Mouse (Mus musculus) spleen, postnatal 10 days (tissue): Measurements from ENCODE around the gene Tmem129.

ENCODE experiments used
- DNase-seq, 2 experiments: peaks; one replicate each; pipeline ENCODE4 v3.0.0; 2021 to 2022; ENCODE audit warnings: low spot score in 2 of 2

The Tmem129 gene

DNA sequence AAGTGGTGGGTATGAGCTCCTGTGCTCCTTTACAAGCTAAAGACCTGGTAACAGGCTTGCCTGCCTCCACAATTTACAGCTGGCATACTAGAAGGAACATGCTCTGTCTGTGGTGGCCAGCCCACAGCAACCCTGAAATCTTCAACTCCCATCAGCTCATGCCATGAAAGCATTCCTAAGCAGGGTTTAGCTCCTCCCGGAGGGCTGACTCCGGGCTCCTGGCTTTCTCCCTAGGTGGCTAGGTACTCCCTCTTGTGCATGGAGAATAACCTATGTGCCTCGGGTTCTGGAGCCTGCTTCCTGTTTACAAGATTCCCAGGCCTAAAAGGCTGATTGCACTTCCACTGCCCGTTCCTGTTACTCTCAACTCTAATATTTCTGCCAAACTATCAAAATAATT, 19.4 kb downstream of the Tmem129 start:
- no peak for DNase-seq

DNA sequence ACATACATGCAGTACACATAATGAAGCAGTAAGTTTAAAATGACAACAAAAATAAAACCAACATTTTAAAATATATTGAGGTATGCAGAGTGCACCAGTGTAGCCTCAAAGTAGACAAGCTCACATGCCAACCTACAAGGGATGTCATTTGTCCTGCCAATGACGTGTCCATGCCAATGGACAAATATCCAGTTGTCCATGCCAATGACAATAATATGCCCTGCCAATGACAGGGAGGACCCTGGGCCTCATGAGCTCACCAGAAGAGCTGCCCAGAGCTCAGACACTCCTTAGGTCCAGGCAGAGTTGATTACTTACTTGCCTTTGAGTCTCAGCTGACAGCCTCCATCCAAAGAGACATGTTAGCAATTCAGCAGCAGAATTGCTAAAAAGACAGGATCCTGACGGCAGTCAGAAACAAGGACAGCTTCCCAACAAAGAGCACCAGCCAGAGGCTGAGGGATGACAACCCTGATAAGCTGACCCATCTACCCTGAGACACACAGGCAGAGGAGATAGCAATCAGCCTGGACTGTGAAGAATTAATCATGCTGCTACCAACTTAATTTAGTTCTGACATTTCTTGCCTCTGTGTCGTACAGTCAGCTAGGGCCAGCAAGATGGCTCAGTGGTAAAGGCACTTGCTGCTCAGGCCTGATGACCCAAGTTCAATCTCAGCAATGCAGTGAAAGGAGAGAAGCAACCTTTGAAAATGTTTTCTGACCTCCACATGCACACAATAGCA, 20.4 kb downstream of the Tmem129 start:
- DNase-seq, result no peak

DNA sequence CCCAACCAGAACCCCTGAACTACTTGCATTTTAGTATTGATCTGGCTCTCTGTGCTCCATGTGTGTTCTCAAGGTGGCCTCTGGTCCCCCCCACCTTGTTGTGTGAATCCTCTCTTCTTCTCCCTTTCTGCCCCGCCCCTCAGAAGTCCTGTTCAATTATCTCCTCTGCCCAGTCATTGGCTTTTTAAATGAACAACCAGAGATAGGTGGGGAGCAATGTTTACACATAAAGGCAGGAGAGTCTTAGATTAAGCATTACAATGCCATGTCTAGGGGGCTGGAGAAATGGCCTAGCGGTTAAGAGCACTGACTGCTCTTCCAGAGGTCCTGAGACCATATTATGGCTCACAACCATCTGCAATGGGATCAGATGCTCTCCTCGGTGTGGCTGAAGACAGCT, 22.9 kb downstream of the Tmem129 start:
- DNase-seq, result no peak

DNA sequence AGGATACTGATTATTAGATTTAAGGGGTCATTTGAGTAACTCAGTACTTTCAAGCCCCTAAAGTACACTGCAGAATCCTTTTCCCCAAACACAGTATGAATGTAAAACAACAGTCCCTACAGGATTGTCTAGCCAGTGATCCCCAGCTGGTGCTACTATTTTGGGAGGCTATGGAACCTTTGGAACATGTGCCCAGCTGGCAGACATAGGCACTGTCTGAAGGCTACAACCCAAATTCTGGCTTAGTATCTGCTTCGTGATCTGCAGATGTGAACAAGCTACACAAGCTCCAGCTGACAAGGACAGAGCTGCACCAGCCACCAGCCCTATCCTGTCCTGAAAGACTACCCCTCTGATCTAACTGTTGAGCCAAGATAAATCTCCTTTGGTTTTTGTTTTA, 25.7 kb downstream of the Tmem129 start:
- no peak for DNase-seq

DNA sequence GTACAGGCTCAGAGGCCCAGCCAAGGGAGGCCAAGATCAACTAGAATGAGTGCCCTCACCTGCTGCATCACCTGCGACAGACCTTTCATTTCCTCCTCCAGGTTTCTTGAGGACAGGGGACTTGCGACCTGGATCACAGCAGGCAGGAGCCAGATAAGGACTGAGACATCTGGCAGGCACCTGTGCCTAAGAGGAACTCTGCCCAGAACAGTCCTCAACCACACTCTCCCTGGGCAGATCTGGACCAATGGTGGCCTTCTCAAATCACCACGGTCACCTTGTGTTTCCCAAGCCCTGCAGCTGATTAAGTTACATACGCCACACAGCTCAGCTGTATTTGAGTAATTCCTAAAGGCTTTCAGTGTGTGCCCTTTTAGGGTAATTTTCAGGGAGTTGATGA, 27.6 kb downstream of the Tmem129 start:
- DNase-seq, result peak in 1 of 2 experiments; percentile 22

DNA sequence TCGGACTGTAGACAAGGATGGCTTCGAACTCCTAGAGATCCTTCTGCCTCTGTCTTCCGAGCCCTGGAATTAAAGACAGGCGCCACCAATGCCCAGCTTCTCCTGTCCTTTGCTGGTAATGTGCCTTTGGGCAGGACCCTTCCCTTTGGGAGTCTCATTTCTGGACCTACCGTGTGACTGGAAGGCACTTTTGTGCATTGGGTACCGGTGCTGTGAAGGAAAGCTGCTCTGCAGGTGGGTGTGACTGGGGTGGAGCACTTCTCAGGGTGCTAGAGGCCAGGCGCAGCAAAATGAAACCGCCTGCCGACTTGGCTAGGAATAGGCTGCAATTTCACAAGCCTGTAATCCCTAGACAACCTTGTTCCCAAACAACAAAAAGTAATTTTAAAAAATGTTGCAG, 28.2 kb downstream of the Tmem129 start:
- DNase-seq, result peak in 1 of 2 experiments; percentile 70

DNA sequence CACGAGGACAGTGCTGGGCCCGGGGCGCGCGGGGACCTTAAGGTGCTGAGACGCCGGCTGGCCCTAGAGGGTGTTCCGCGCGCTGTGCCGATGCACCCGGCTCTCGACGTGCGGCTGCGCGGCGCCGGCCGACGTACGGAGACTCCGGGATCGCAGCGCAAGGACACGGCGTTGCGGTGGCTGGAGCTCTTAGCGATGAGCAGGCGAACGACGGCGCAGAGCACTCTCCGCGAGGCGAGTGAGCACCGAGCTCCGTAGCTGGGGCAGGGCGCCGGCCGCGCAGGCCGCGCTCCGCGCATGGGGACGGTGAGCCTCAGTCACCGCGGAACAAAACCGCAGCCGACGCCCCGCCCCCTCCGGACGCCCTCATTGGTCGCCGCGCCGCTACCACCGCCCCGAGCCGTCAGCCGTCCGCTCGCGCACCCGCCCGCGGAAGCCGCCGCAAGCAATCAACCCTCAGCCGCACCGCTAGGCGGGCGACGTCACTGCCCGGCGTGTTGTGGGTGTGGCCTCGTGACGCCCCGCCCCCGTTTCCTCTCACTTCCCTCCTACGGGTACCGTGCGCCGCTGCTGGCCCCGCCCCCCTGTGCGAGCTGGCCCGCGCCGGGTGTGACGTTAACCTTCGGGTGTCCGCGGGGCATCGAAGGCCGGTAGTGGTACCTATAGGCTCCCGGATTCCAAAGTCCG, 28.8 kb downstream of the Tmem129 start, which contains the start of the genes Fam53a and Gm9903:
Gene Fam53a (minus strand): TSS at position 335 of the 687 bp plus-strand sequence.
Gene Gm9903 (plus strand): TSS at position 625 of the 687 bp plus-strand sequence.
- peak; percentile 100 for DNase-seq

DNA sequence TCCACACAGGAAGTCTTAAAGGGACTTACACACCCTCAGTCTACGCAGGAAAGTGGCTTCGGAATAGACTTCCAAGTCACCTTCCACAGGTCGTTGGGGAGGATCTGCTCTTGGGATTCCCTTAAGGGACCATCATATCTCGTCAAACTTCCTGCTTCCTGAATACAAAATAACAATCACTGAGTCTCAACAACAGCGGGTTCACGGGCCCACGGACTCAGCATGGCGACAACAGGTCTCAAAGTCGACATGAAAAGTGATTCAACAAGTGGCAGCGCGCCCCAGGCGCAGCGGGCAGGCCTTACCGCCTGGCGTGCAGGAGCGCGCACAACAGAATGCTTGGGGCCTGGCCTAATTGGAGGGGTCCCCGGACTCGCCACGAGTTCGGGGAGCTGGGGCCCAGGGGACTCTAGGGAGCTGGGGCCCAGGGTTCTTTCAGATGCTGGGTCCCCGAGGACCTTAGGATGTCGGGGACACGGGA, 29.4 kb downstream of the Tmem129 start:
- peak in 1 of 2 experiments; percentile 70 for DNase-seq

DNA sequence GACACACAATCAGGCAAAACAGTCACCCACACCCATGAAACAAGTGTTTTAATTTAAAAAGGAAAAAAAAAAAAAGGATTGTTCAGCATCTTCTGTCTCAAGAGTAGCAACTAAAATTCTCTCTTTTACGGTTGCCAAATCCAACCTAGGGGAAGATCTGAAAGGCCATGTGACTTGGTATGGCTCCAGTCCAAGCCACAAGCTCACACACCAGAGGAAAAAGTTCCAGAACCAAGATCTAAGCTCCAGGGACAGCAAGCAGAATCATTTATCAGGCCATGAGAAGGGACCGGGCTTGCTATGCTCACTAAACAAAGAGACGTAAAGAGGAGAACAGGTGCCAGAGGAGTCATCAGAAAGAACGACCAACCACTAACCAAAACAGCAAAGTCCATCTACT, 30.2 kb downstream of the Tmem129 start:
- no peak for DNase-seq

DNA sequence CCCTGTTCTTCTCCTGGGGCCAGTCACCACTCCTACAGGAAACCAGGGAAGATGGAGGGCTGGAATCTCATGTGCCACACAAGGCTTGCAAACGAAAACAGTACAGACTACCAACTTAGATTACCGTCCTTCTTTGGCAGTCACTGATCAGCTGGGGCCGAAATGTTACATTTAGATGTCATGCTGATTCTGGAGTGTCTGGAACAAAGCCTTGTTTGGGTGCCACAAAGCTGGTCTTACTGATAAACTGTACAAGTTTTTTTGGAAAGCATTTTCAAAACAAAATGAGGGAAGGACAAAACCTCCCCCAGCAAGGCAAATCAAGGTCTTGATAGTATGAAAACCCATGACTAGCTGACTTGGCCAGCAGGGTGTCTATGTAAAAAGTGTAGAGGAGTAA, 34.5 kb downstream of the Tmem129 start:
- no peak for DNase-seq

DNA sequence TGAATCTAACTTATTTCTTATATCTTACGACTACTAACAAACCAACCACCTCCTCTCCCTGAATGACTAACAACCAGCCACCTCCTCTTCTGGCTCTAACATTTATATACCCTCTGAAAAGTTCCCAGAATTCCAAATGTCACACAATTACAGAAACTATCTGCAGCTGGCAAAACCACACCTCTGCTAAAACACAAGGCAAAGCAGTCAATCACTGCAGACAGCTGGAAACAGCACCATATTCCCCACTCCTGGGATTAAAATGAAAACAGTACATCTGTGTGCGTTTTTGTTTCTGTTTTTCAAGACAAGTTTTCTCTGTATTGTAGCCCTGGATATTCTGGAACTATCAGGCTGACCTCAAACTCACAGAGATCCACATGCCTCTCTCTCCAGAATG, 35.5 kb downstream of the Tmem129 start:
- no peak for DNase-seq

DNA sequence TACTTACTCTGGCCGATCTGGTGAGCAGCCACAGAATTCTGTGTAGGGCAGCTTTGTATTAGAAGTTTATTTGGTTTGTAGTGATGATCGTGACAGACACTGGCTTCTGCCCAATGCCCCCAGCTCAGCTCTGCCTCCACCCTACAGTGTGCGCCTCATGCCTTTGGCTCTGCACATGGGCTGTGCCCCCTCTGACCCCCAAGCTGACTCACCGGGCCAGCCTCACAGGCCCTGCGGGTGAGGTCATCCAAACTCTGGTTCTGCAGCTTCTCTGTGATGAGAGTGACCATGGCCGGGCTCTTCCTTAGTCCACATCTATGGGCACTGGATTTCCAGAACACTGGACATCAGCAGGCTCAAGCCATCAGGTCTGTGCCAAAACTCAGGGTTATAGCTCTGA, 43.8 kb downstream of the Tmem129 start:
- no peak for DNase-seq

DNA sequence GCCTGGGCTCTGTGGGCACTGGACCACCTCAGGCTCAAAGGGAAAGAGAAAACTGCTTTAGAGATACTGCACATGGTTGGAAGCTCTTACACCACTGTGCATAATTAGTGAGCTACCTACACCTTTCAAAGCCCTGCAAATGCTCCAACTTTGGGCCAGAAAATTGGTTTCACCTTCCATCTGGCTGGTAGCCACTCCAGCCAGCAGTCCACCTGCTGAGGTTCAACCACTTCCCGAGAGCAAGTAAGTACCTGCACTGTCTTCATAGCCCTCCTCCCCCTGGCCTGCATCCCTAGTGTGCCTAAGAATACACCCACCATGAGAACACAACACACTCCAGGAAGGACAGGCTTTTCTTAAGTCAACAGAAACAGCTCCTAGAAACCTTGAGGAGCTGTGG, 46.4 kb downstream of the Tmem129 start:
- DNase-seq, result no peak

DNA sequence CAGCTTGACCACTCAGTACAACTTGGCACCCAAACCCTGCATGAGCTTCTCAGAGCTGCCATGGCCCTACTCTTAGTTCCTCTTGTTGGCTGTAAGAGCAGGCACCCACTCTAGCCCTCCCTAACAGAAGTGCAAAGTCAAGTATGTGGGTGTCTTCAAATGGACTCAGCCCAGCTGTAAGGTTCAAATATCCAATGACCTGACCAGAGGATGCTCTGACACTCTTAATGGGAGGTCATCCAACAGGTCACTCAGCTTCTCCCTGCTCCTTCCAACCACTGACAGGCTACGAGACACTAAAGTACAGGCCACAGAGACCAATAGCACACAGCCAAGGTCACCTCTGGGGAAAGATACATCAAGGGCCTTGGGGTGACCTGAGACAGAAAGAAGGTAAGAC, 49.0 kb downstream of the Tmem129 start:
- DNase-seq, result no peak

DNA sequence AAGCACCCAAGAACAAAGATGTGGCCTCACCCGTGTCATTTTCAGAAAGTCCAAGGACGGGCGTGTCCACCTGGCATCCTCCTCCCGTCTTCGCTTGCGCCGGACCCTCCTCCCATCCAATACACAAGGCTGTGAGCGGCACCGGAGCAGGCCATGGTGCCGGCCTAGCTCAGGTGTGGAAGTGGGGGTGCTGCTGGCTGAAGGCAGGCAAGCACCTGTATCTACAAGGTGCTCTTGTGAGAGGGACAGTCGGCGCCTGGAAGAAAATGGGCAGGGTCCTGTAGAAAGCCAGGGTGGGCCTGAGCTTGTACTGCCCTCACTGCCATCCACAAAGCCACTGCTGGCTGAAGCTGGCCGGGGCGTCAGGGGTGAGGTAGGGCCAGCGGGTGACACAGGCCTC, 50.8 kb downstream of the Tmem129 start:
- no peak for DNase-seq

DNA sequence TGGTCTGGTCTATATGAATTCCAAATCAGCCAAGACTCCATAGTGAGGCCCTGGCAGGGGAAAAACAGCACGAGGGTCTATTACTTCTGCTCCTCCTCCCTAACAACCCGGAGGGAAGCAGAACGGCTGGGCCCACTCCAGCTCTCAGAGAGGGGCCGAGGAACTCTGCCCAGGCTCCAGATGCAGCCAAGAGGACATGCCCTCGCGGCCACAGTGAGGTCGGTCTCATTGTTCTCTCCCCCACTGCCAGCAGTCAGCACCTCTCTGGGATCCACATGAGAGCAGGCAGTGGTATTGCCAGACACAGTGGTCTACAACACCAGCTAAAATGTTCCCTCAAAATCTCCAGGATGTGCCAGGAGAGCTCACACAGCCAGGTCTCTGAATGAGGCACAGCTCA, 51.6 kb downstream of the Tmem129 start:
- peak in 1 of 2 experiments; percentile 9 for DNase-seq

DNA sequence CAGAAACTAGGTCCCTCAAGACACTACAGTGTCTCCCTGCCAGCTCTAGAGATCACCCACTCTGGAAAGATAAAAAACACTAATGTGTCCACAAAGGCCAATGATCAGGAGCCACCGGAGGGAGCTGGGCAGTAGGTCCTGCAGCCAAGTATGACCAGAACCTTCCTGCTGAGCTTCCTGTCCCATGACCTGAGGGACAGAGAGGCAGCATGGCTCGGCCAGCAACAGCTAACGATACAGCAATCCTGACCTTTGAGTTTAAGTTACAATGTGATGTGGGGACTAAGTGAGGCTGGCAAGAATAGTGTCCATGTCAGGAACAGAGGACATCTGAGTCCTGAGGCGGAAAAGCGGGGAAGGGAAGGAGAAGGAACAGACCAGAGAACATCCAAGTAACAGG, 52.9 kb downstream of the Tmem129 start:
- DNase-seq, result no peak
